Mouse (Mus musculus) kidney, embryonic 15.5 days (tissue): Measurements from ENCODE around the gene Gbp6. TPM values are rescaled to one million over a fixed set of nuclear protein-coding genes. Genes with fewer than 3 reads are reported as not detected.
"Not testable (repeated sequence)": the region's sequence is repeated elsewhere in the genome, so short reads cannot be mapped to it uniquely, and the experiment has no call there.

Experiments
- ATAC-seq: fragments of 200-750 bp; cut with Nextera tagmentation; replicated peaks from 2 replicates; pipeline ENCODE4 v1.8.0; 2017; ENCODE audit warnings: moderate TSS enrichment; ENCODE audit not compliant: low FRiP score
- H3K27ac ChIP-seq: fragments of 300-500 bp; sonication (generic); 2 replicates; pipeline ENCODE4 v1.5.1; 2015; ENCODE audit warnings: mild to moderate bottlenecking, inconsistent platforms
- H3K27me3 ChIP-seq: fragments of 300-500 bp; sonication (generic); 2 replicates; pipeline ENCODE4 v1.6.1; 2015; ENCODE audit warnings: inconsistent platforms
- H3K36me3 ChIP-seq: fragments of 300-500 bp; sonication (generic); 2 replicates; pipeline ENCODE4 v1.6.1; 2015; ENCODE audit warnings: inconsistent platforms
- H3K4me1 ChIP-seq: fragments of 300-500 bp; sonication (generic); 2 replicates; pipeline ENCODE4 v1.6.1; 2015; ENCODE audit warnings: inconsistent platforms
- H3K4me2 ChIP-seq: fragments of 300-500 bp; sonication (generic); 2 replicates; pipeline ENCODE4 v1.6.1; 2015; ENCODE audit warnings: moderate library complexity, mild to moderate bottlenecking, inconsistent platforms
- H3K4me3 ChIP-seq: fragments of 300-500 bp; sonication (generic); replicated peaks from 2 replicates; pipeline ENCODE4 v1.5.1; 2015; ENCODE audit warnings: mild to moderate bottlenecking, inconsistent platforms
- H3K9ac ChIP-seq: fragments of 300-500 bp; sonication (generic); 2 replicates; pipeline ENCODE4 v1.6.1; 2015; ENCODE audit warnings: mild to moderate bottlenecking, inconsistent platforms
- H3K9me3 ChIP-seq: fragments of 300-500 bp; sonication (generic); replicated peaks from 2 replicates; pipeline ENCODE4 v1.6.1; 2016; ENCODE audit warnings: inconsistent platforms
- WGBS: fragments of 180-500 bp; shearing (Covaris S2); methylation state at CpG from one replicate; pipeline ENCODE4 v1.1.7; 2015; ENCODE audit warnings: mixed read lengths; 5-methylcytosine and 5-hydroxymethylcytosine counted together
- polyA plus RNA-seq: library from polyadenylated mRNA; unstranded; fragments of >200 nt; fragmentation: Nextera tagmentation; extraction: Ambion mirVana; gene quantifications from 2 replicates; pipeline ENCODE4 v1.2.1, GENCODE M21; 2015

Gene Gbp6
- polyA plus RNA-seq, result 0.56 and 0.91 TPM in 2 replicates

- not testable (repeated sequence) for H3K4me1 ChIP-seq, ATAC-seq, H3K27ac ChIP-seq, H3K9ac ChIP-seq, H3K4me2 ChIP-seq, H3K4me3 ChIP-seq, H3K9me3 ChIP-seq, H3K36me3 ChIP-seq, H3K27me3 ChIP-seq
- WGBS, result 48% methylated on average over 3 of the region's 3 CpGs
Measured at GRCm38 (mm10) chr5:105293226-105294165, at the start of gene Gbp6, which contains the start of gene Gm43302. TSS of gene Gbp6 (minus strand) at chr5:105293698. TSS of gene Gm43302 (minus strand) at chr5:105293695.

- Histone ChIP-seq H3K4me3 (no peak overlapping the region), H3K27ac (no peak overlapping the region), H3K9me3 (no peaks in the 10 kb centered on the region), H3K36me3 (no peaks in the 10 kb centered on the region), H3K4me1 (no peaks in the 10 kb centered on the region), H3K4me2 (no peak overlapping the region), H3K27me3 (no peaks in the 10 kb centered on the region), H3K9ac (no peak overlapping the region)
- ATAC-seq, result no peak
- WGBS, result 80% methylated on average over 2 of the region's 2 CpGs
Measured at GRCm38 (mm10) chr5:105341281-105341680, 47.8 kb upstream of the Gbp6 start.

GRCm38 (mm10) chr5:105322543-105322942 lies 29.0 kb upstream of the Gbp6 start:
- no peaks in the 10 kb centered on the region for H3K9me3 ChIP-seq
- H3K9ac ChIP-seq, result no peak overlapping the region
- no peaks in the 10 kb centered on the region for H3K27me3 ChIP-seq
- no peak for ATAC-seq
- no peaks in the 10 kb centered on the region for H3K36me3 ChIP-seq
- WGBS, result 72% methylated on average over 2 of the region's 2 CpGs
- no peak overlapping the region for H3K27ac ChIP-seq
- no peak overlapping the region for H3K4me2 ChIP-seq
- H3K4me3 ChIP-seq, result no peak overlapping the region
- no peaks in the 10 kb centered on the region for H3K4me1 ChIP-seq

GRCm38 (mm10) chr5:105310941-105311340 lies 17.4 kb upstream of the Gbp6 start:
- WGBS, result 77% methylated on average over 2 of the region's 2 CpGs
- H3K4me1 ChIP-seq, result no peaks in the 10 kb centered on the region

GRCm38 (mm10) chr5:105309148-105309547 lies 15.7 kb upstream of the Gbp6 start:
- not testable (repeated sequence) for H3K27me3 ChIP-seq, H3K4me3 ChIP-seq, H3K36me3 ChIP-seq, H3K9ac ChIP-seq, H3K27ac ChIP-seq, ATAC-seq, H3K4me2 ChIP-seq, H3K9me3 ChIP-seq, H3K4me1 ChIP-seq
- WGBS, result 68% methylated on average over 1 of the region's 1 CpGs

More at GRCm38 (mm10) chr5:105310941-105311340, 17.4 kb upstream of the Gbp6 start:
- no peaks in the 10 kb centered on the region; the same call in 1 of the 2 replicates for H3K9me3 ChIP-seq
- no peak for ATAC-seq
- H3K9ac ChIP-seq, result no peak overlapping the region
- no peak overlapping the region for H3K4me2 ChIP-seq
- no peak overlapping the region for H3K4me3 ChIP-seq
- H3K27me3 ChIP-seq, result no peaks in the 10 kb centered on the region
- H3K27ac ChIP-seq, result no peak overlapping the region
- H3K36me3 ChIP-seq, result no peaks in the 10 kb centered on the region

GRCm38 (mm10) chr5:105306946-105307345 lies 13.4 kb upstream of the Gbp6 start:
- ATAC-seq, H3K9me3 ChIP-seq, H3K36me3 ChIP-seq, H3K4me2 ChIP-seq, H3K9ac ChIP-seq, H3K27me3 ChIP-seq, H3K4me3 ChIP-seq, H3K27ac ChIP-seq, H3K4me1 ChIP-seq: not testable (repeated sequence)

- H3K27ac ChIP-seq, result no peak overlapping the region
- no peaks in the 10 kb centered on the region for H3K36me3 ChIP-seq
- no peaks in the 10 kb centered on the region for H3K4me1 ChIP-seq
- no peaks in the 10 kb centered on the region; the same call in 1 of the 2 replicates for H3K9me3 ChIP-seq
- no peak overlapping the region for H3K4me2 ChIP-seq
- ATAC-seq, result no peak
- no peak overlapping the region for H3K4me3 ChIP-seq
- 83% methylated on average over 1 of the region's 1 CpGs for WGBS
- no peak overlapping the region for H3K9ac ChIP-seq
- no peaks in the 10 kb centered on the region for H3K27me3 ChIP-seq
Measured at GRCm38 (mm10) chr5:105306159-105306581, 12.7 kb upstream of the Gbp6 start.

- 90% methylated on average over 4 of the region's 4 CpGs for WGBS
Measured at GRCm38 (mm10) chr5:105305671-105306070, 12.2 kb upstream of the Gbp6 start.

GRCm38 (mm10) chr5:105301963-105302362 lies 8.5 kb upstream of the Gbp6 start:
- H3K36me3 ChIP-seq, result no peaks in the 10 kb centered on the region
- no peak overlapping the region for H3K4me3 ChIP-seq
- ATAC-seq, result no peak; the same call in 1 of the 2 replicates
- no peaks in the 10 kb centered on the region for H3K4me1 ChIP-seq
- H3K27me3 ChIP-seq, result no peaks in the 10 kb centered on the region
- WGBS, result 75% methylated on average over 4 of the region's 4 CpGs
- H3K27ac ChIP-seq, result no peak overlapping the region
- H3K9ac ChIP-seq, result no peak overlapping the region
- H3K9me3 ChIP-seq, result no peaks in the 10 kb centered on the region
- no peak overlapping the region for H3K4me2 ChIP-seq

More at GRCm38 (mm10) chr5:105305671-105306070, 12.2 kb upstream of the Gbp6 start:
- H3K4me2 ChIP-seq, H3K36me3 ChIP-seq, H3K27ac ChIP-seq, H3K9ac ChIP-seq, ATAC-seq, H3K9me3 ChIP-seq, H3K4me1 ChIP-seq, H3K4me3 ChIP-seq, H3K27me3 ChIP-seq: not testable (repeated sequence)

- Histone ChIP-seq H3K9me3 (no peaks in the 10 kb centered on the region), H3K4me1 (no peaks in the 10 kb centered on the region), H3K36me3 (no peaks in the 10 kb centered on the region), H3K27me3 (no peaks in the 10 kb centered on the region), H3K9ac (no peak overlapping the region), H3K27ac (no peak overlapping the region), H3K4me2 (no peak overlapping the region), H3K4me3 (no peak overlapping the region)
- ATAC-seq, result peak; percentile 58; the same call in 1 of the 2 replicates
- 39% methylated on average over 2 of the region's 2 CpGs for WGBS
Measured at GRCm38 (mm10) chr5:105301531-105301930, 8.0 kb upstream of the Gbp6 start.

- no peak overlapping the region for H3K9ac ChIP-seq
- H3K9me3 ChIP-seq, result no peaks in the 10 kb centered on the region
- no peaks in the 10 kb centered on the region for H3K27me3 ChIP-seq
- WGBS, result 92% methylated on average over 3 of the region's 3 CpGs
- no peak for ATAC-seq
- no peak overlapping the region for H3K4me2 ChIP-seq
- H3K4me3 ChIP-seq, result no peak overlapping the region
- H3K36me3 ChIP-seq, result no peaks in the 10 kb centered on the region
- H3K4me1 ChIP-seq, result no peaks in the 10 kb centered on the region
- no peak overlapping the region for H3K27ac ChIP-seq
Measured at GRCm38 (mm10) chr5:105295746-105296145, 2.2 kb upstream of the Gbp6 start.

GRCm38 (mm10) chr5:105292492-105292891 lies 1.0 kb downstream of the Gbp6 start:
- no peak for ATAC-seq
- Histone ChIP-seq H3K27ac (no peak overlapping the region), H3K4me3 (no peak overlapping the region), H3K9me3 (no peaks in the 10 kb centered on the region), H3K27me3 (no peaks in the 10 kb centered on the region), H3K4me2 (no peak overlapping the region), H3K9ac (no peak overlapping the region), H3K36me3 (no peaks in the 10 kb centered on the region), H3K4me1 (no peaks in the 10 kb centered on the region)
- 87% methylated on average over 1 of the region's 1 CpGs for WGBS
